Mouse (Mus musculus): Measurements from ENCODE around the gene Ascl1. TPM values are rescaled to one million over a fixed set of nuclear protein-coding genes. Genes with fewer than 3 reads are reported as not detected.
A peak's percentile ranks its signal among the peaks of the same experiment; 100 is the strongest.

Ascl1 gene
- polyA plus RNA-seq, 2 experiments = 0.23 to 0.55 TPM

GRCm38 (mm10) chr10:87513052-87513451 is 19.6 kb upstream of the Ascl1 start:
- H3K36me3 ChIP-seq (ENCODE audit: control insufficient read depth, insufficient read depth, low read length) = no peaks in the 10 kb centered on the region

DNA sequence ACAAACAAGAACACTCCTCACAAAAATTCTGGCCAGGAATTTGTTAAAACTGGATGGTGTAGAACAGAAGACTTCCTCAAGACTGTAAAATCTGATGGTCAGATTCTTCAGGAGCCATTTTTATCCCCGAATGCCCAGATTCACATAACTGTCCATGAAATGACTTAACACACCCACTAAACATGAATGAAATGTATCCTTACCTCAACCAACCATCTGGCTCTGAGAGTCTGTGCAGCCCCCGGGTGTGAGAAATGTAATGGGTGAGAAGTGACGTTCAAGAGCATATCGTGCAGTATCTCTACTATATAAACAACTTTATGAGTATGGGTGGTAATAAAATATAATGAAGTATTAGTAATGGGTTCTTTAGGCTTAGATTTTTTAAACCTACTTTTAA is 15.1 kb upstream of the Ascl1 start:
- Histone ChIP-seq H3K4me3 (replicated peaks; ENCODE audit: low read length) (no peak overlapping the region), H3K27me3 (ENCODE audit: control insufficient read depth, insufficient read depth, low read length) (peaks cover 2% of the 10 kb centered on the region), H3K9ac (ENCODE audit: low read depth, low read length, severe bottlenecking) (no peak overlapping the region), H3K36me3 (ENCODE audit: control insufficient read depth, insufficient read depth, low read length) (no peaks in the 10 kb centered on the region), H3K4me2 (replicated peaks; ENCODE audit: low read depth, low read length, severe bottlenecking) (no peak overlapping the region), H3K4me1 (ENCODE audit: control insufficient read depth, insufficient read depth, low read length) (no peaks in the 10 kb centered on the region), H3K27ac (replicated peaks; ENCODE audit: low read depth, low read length) (no peak overlapping the region), H3K9me3 (ENCODE audit: control insufficient read depth, low read length) (no peaks in the 10 kb centered on the region)
- DNase-seq (ENCODE audit: low spot score) (no peak), ATAC-seq (ENCODE audit: low FRiP score, low read depth) (no peak)
- TF ChIP-seq POLR2A (IDR thresholded peaks at IDR 0.05; ENCODE audit: borderline replicate concordance, extremely low read depth, insufficient read depth, insufficient read length) = no peak
- whole genome bisulfite sequencing = 67% methylated on average over 4 of the region's 4 CpGs

More at GRCm38 (mm10) chr10:87513052-87513451, 19.6 kb upstream of the Ascl1 start:
- no peaks in the 10 kb centered on the region for H3K9me3 ChIP-seq (ENCODE audit: control insufficient read depth, low read length)
- no peaks in the 10 kb centered on the region for H3K27me3 ChIP-seq (ENCODE audit: control insufficient read depth, insufficient read depth, low read length)
- no peak overlapping the region for H3K9ac ChIP-seq (ENCODE audit: low read depth, low read length, severe bottlenecking)
- no peak for ATAC-seq (ENCODE audit: low FRiP score, low read depth)
- H3K4me3 ChIP-seq (replicated peaks; ENCODE audit: low read length) = no peak overlapping the region
- TF ChIP-seq POLR2A (IDR thresholded peaks at IDR 0.05; ENCODE audit: borderline replicate concordance, extremely low read depth, insufficient read depth, insufficient read length) = no peak
- DNase-seq (ENCODE audit: low spot score) = no peak
- H3K4me2 ChIP-seq (replicated peaks; ENCODE audit: low read depth, low read length, severe bottlenecking) = no peak overlapping the region
- H3K4me1 ChIP-seq (ENCODE audit: control insufficient read depth, insufficient read depth, low read length) = no peaks in the 10 kb centered on the region
- no peak overlapping the region for H3K27ac ChIP-seq (replicated peaks; ENCODE audit: low read depth, low read length)

DNA sequence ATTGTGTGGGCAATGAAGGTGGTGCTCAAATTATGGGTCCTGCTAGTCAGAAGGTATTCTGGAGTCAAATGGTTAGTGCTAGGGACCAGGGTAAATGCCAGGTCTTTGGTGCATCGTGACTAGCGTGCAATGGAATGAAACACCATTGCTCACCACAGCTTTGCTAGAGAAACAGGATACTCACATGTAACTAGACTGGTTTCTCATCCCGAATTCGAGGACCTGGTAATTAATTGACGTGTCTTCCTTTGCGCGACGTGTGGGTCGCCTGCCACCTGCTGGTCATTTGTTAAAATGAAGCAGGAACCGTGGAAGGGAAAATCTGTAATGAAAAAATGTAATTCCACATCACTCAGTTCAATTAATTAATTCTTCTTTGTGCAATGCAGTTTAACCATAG is 10.5 kb upstream of the Ascl1 start:
- Histone ChIP-seq H3K4me3 (replicated peaks; ENCODE audit: low read length) (no peak overlapping the region), H3K9me3 (ENCODE audit: control insufficient read depth, low read length) (no peaks in the 10 kb centered on the region), H3K9ac (ENCODE audit: low read depth, low read length, severe bottlenecking) (no peak overlapping the region), H3K27ac (replicated peaks; ENCODE audit: low read depth, low read length) (no peak overlapping the region), H3K4me2 (replicated peaks; ENCODE audit: low read depth, low read length, severe bottlenecking) (no peak overlapping the region), H3K4me1 (ENCODE audit: control insufficient read depth, insufficient read depth, low read length) (no peaks in the 10 kb centered on the region), H3K27me3 (ENCODE audit: control insufficient read depth, insufficient read depth, low read length) (peaks cover 43% of the 10 kb centered on the region), H3K36me3 (ENCODE audit: control insufficient read depth, insufficient read depth, low read length) (no peaks in the 10 kb centered on the region)
- 2% methylated on average over 10 of the region's 10 CpGs for WGBS
- DNase-seq (ENCODE audit: low spot score) (peak; percentile 13), ATAC-seq (ENCODE audit: low FRiP score, low read depth) (no peak)
- TF ChIP-seq POLR2A (IDR thresholded peaks at IDR 0.05; ENCODE audit: borderline replicate concordance, extremely low read depth, insufficient read depth, insufficient read length) = no peak

DNA sequence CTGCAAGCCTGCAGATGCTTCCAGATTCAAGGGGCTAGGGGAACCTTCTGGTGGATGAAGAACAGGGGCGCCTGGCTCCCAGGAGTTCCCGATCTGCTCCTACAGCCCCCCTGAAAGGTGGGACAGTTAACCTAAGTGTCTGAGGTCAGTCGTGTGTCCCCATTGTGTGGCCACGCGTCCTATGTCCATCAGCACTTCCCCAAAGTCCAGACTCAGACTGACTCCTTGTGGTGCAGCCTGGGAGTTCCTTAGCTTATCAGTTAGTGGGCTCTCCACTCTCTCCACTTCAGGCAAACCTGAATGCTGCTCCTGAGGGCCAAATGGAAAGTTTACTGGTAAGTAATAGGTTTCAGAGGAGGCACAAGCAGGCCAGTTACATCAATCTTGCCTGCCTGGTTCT is 8.8 kb upstream of the Ascl1 start:
- H3K36me3 ChIP-seq (ENCODE audit: control insufficient read depth, insufficient read depth, low read length) = no peaks in the 10 kb centered on the region
- TF ChIP-seq POLR2A (IDR thresholded peaks at IDR 0.05; ENCODE audit: borderline replicate concordance, extremely low read depth, insufficient read depth, insufficient read length) = no peak
- no peak overlapping the region for H3K27ac ChIP-seq (replicated peaks; ENCODE audit: low read depth, low read length)
- WGBS = 24% methylated on average over 5 of the region's 5 CpGs
- H3K9ac ChIP-seq (ENCODE audit: low read depth, low read length, severe bottlenecking) = no peak overlapping the region
- ATAC-seq (ENCODE audit: low FRiP score, low read depth) (no peak), DNase-seq (ENCODE audit: low spot score) (no peak)
- H3K4me3 ChIP-seq (replicated peaks; ENCODE audit: low read length) = no peak overlapping the region
- no peaks in the 10 kb centered on the region for H3K4me1 ChIP-seq (ENCODE audit: control insufficient read depth, insufficient read depth, low read length)
- H3K4me2 ChIP-seq (replicated peaks; ENCODE audit: low read depth, low read length, severe bottlenecking) = no peak overlapping the region
- H3K27me3 ChIP-seq (ENCODE audit: control insufficient read depth, insufficient read depth, low read length) = peaks cover 51% of the 10 kb centered on the region
- H3K9me3 ChIP-seq (ENCODE audit: control insufficient read depth, low read length) = no peaks in the 10 kb centered on the region

GRCm38 (mm10) chr10:87501659-87502042 is 8.2 kb upstream of the Ascl1 start:
- WGBS = 14% methylated on average over 7 of the region's 7 CpGs
- H3K4me3 ChIP-seq (replicated peaks; ENCODE audit: low read length) = no peak overlapping the region
- H3K9me3 ChIP-seq (ENCODE audit: control insufficient read depth, low read length) = no peaks in the 10 kb centered on the region
- H3K4me2 ChIP-seq (replicated peaks; ENCODE audit: low read depth, low read length, severe bottlenecking) = no peak overlapping the region
- ATAC-seq (ENCODE audit: low FRiP score, low read depth) = no peak
- no peak for DNase-seq (ENCODE audit: low spot score)
- no peaks in the 10 kb centered on the region for H3K4me1 ChIP-seq (ENCODE audit: control insufficient read depth, insufficient read depth, low read length)
- H3K36me3 ChIP-seq (ENCODE audit: control insufficient read depth, insufficient read depth, low read length) = no peaks in the 10 kb centered on the region
- H3K27ac ChIP-seq (replicated peaks; ENCODE audit: low read depth, low read length) = no peak overlapping the region
- TF ChIP-seq POLR2A (IDR thresholded peaks at IDR 0.05; ENCODE audit: borderline replicate concordance, extremely low read depth, insufficient read depth, insufficient read length) = no peak
- no peak overlapping the region for H3K9ac ChIP-seq (ENCODE audit: low read depth, low read length, severe bottlenecking)
- H3K27me3 ChIP-seq (ENCODE audit: control insufficient read depth, insufficient read depth, low read length) = peaks cover 51% of the 10 kb centered on the region

Measured in limb, embryonic 14.5 days (tissue).